Mouse (Mus musculus) embryonic facial prominence, embryonic 13.5 days (tissue): ENCODE results near the gene Add1. TPM values are rescaled to one million over a fixed set of nuclear protein-coding genes. Genes with fewer than 3 reads are reported as not detected.

Experiments
- ATAC-seq: fragments of 200-750 bp; cut with Nextera tagmentation; 2 replicates; pipeline ENCODE4 v1.8.0; 2017; ENCODE audit warnings: low read depth; ENCODE audit not compliant: insufficient number of reproducible peaks, insufficient read depth, low FRiP score, low TSS enrichment
- H3K27ac ChIP-seq: fragments of 300-500 bp; sonication (generic); 2 replicates; pipeline ENCODE4 v1.5.1; 2015; ENCODE audit warnings: moderate library complexity, mild to moderate bottlenecking, inconsistent platforms
- H3K27me3 ChIP-seq: fragments of 300-500 bp; sonication (generic); 2 replicates; pipeline ENCODE4 v1.6.1; 2015; ENCODE audit warnings: mild to moderate bottlenecking, inconsistent platforms
- H3K36me3 ChIP-seq: fragments of 300-500 bp; sonication (generic); 2 replicates; pipeline ENCODE4 v1.6.1; 2015; ENCODE audit warnings: mild to moderate bottlenecking, inconsistent platforms
- H3K4me1 ChIP-seq: fragments of 300-500 bp; sonication (generic); 2 replicates; pipeline ENCODE4 v1.6.1; 2015; ENCODE audit warnings: inconsistent platforms
- H3K4me2 ChIP-seq: fragments of 300-500 bp; sonication (generic); 2 replicates; pipeline ENCODE4 v1.6.1; 2015; ENCODE audit warnings: moderate library complexity, mild to moderate bottlenecking, inconsistent platforms
- H3K4me3 ChIP-seq: fragments of 300-500 bp; sonication (generic); 2 replicates; pipeline ENCODE4 v1.5.1; 2015; ENCODE audit warnings: mild to moderate bottlenecking, inconsistent platforms
- H3K9ac ChIP-seq: fragments of 300-500 bp; sonication (generic); 2 replicates; pipeline ENCODE4 v1.6.1; 2015; ENCODE audit warnings: mild to moderate bottlenecking, inconsistent platforms
- H3K9me3 ChIP-seq: fragments of 300-500 bp; sonication (generic); 2 replicates; pipeline ENCODE4 v1.6.1; 2016; ENCODE audit warnings: inconsistent platforms
- WGBS: fragments of 180-500 bp; shearing (Covaris S2); methylation state at CpG from one replicate; pipeline ENCODE4 v1.1.7; 2015; ENCODE audit warnings: mixed read lengths; 5-methylcytosine and 5-hydroxymethylcytosine counted together
- polyA plus RNA-seq: library from polyadenylated mRNA; unstranded; fragments of >200 nt; fragmentation: Nextera tagmentation; extraction: Ambion mirVana; gene quantifications from 2 replicates; pipeline ENCODE4 v1.2.1, GENCODE M21; 2015

Gene Add1
- polyA plus RNA-seq, 1 experiment from 2014 or later, result 196 TPM

GRCm38 (mm10) chr5:34534776-34535581 lies 38.5 kb upstream of the Add1 start:
- Histone ChIP-seq H3K27me3 (no peaks in the 10 kb centered on the region), H3K4me2 (no peak overlapping the region), H3K27ac (no peak overlapping the region), H3K4me3 (no peak overlapping the region), H3K36me3 (no peaks in the 10 kb centered on the region), H3K9ac (no peak overlapping the region), H3K4me1 (no peaks in the 10 kb centered on the region), H3K9me3 (no peaks in the 10 kb centered on the region)
- no peak for ATAC-seq
- WGBS, result 83% methylated on average over 5 of the region's 5 CpGs

GRCm38 (mm10) chr5:34535831-34536230 lies 37.6 kb upstream of the Add1 start:
- WGBS, result 83% methylated on average over 7 of the region's 7 CpGs
- H3K4me1 ChIP-seq, result no peaks in the 10 kb centered on the region
- H3K4me3 ChIP-seq, result no peak overlapping the region
- no peak overlapping the region for H3K4me2 ChIP-seq
- H3K27me3 ChIP-seq, result no peaks in the 10 kb centered on the region
- no peaks in the 10 kb centered on the region for H3K36me3 ChIP-seq
- H3K27ac ChIP-seq, result no peak overlapping the region
- H3K9me3 ChIP-seq, result no peaks in the 10 kb centered on the region
- no peak for ATAC-seq
- H3K9ac ChIP-seq, result no peak overlapping the region

- no peaks in the 10 kb centered on the region for H3K27me3 ChIP-seq
- H3K4me2 ChIP-seq, result no peak overlapping the region
- no peak overlapping the region for H3K9ac ChIP-seq
- 79% methylated on average over 7 of the region's 7 CpGs for WGBS
- no peak for ATAC-seq
- H3K9me3 ChIP-seq, result no peaks in the 10 kb centered on the region
- no peaks in the 10 kb centered on the region for H3K4me1 ChIP-seq
- no peak overlapping the region for H3K4me3 ChIP-seq
- H3K36me3 ChIP-seq, result no peaks in the 10 kb centered on the region
- no peak overlapping the region for H3K27ac ChIP-seq
Observed at GRCm38 (mm10) chr5:34538079-34538478, 35.4 kb upstream of the Add1 start.

GRCm38 (mm10) chr5:34538527-34538926 lies 34.9 kb upstream of the Add1 start:
- Histone ChIP-seq H3K4me1 (no peaks in the 10 kb centered on the region), H3K27ac (no peak overlapping the region), H3K36me3 (no peaks in the 10 kb centered on the region), H3K4me3 (no peak overlapping the region), H3K9ac (no peak overlapping the region), H3K4me2 (no peak overlapping the region), H3K27me3 (no peaks in the 10 kb centered on the region), H3K9me3 (no peaks in the 10 kb centered on the region)
- WGBS, result 21% methylated on average over 5 of the region's 5 CpGs
- ATAC-seq, result no peak

GRCm38 (mm10) chr5:34539121-34539520 lies 34.3 kb upstream of the Add1 start:
- Histone ChIP-seq H3K27me3 (no peaks in the 10 kb centered on the region), H3K4me3 (no peak overlapping the region), H3K9ac (no peak overlapping the region), H3K36me3 (no peaks in the 10 kb centered on the region), H3K4me1 (no peaks in the 10 kb centered on the region), H3K4me2 (no peak overlapping the region), H3K9me3 (no peaks in the 10 kb centered on the region), H3K27ac (no peak overlapping the region)
- WGBS, result 79% methylated on average over 2 of the region's 2 CpGs
- ATAC-seq, result no peak

- no peak overlapping the region for H3K9ac ChIP-seq
- no peak overlapping the region for H3K4me2 ChIP-seq
- no peaks in the 10 kb centered on the region for H3K9me3 ChIP-seq
- no peak for ATAC-seq
- H3K4me3 ChIP-seq, result no peak overlapping the region
- WGBS, result 71% methylated on average over 1 of the region's 1 CpGs
- no peaks in the 10 kb centered on the region for H3K27me3 ChIP-seq
- H3K4me1 ChIP-seq, result no peaks in the 10 kb centered on the region
- H3K27ac ChIP-seq, result no peak overlapping the region
- no peaks in the 10 kb centered on the region for H3K36me3 ChIP-seq
Observed at GRCm38 (mm10) chr5:34542166-34542565, 31.3 kb upstream of the Add1 start.

- no peak overlapping the region for H3K4me3 ChIP-seq
- ATAC-seq, result no peak
- H3K27ac ChIP-seq, result no peak overlapping the region
- H3K27me3 ChIP-seq, result no peaks in the 10 kb centered on the region
- no peak overlapping the region for H3K4me2 ChIP-seq
- H3K9ac ChIP-seq, result no peak overlapping the region
- 54% methylated on average over 4 of the region's 4 CpGs for WGBS
- no peaks in the 10 kb centered on the region for H3K4me1 ChIP-seq
- H3K36me3 ChIP-seq, result no peaks in the 10 kb centered on the region
- H3K9me3 ChIP-seq, result no peaks in the 10 kb centered on the region
Observed at GRCm38 (mm10) chr5:34543114-34543513, 30.4 kb upstream of the Add1 start.

- Histone ChIP-seq H3K9me3 (no peaks in the 10 kb centered on the region), H3K9ac (no peak overlapping the region), H3K4me1 (peaks cover 11% of the 10 kb centered on the region), H3K27ac (no peak overlapping the region), H3K4me2 (no peak overlapping the region), H3K36me3 (peaks cover 13% of the 10 kb centered on the region), H3K27me3 (no peaks in the 10 kb centered on the region), H3K4me3 (no peak overlapping the region)
- no peak for ATAC-seq
Observed at GRCm38 (mm10) chr5:34547410-34547809, 26.1 kb upstream of the Add1 start.

GRCm38 (mm10) chr5:34549135-34549482 lies 24.4 kb upstream of the Add1 start:
- H3K9ac ChIP-seq, result peak overlapping the region; percentile 97

GRCm38 (mm10) chr5:34549483-34550221 lies 23.8 kb upstream of the Add1 start:
- no peaks in the 10 kb centered on the region for H3K9me3 ChIP-seq
- WGBS, result 0% methylated on average over 49 of the region's 49 CpGs
- H3K27ac ChIP-seq, result peak overlapping the region; percentile 73; the same call in 1 of the 2 replicates
- peak overlapping the region; percentile 82 for H3K4me2 ChIP-seq
- peaks cover 11% of the 10 kb centered on the region for H3K4me1 ChIP-seq
- peak overlapping the region; percentile 81 for H3K4me3 ChIP-seq
- H3K36me3 ChIP-seq, result peaks cover 28% of the 10 kb centered on the region
- ATAC-seq, result peak; percentile 87
- H3K9ac ChIP-seq, result peak overlapping the region; percentile 97
- H3K27me3 ChIP-seq, result no peaks in the 10 kb centered on the region

More at GRCm38 (mm10) chr5:34549135-34549482, 24.4 kb upstream of the Add1 start:
- Histone ChIP-seq H3K27me3 (no peaks in the 10 kb centered on the region), H3K4me3 (peak overlapping the region; percentile 81), H3K4me1 (peaks cover 11% of the 10 kb centered on the region), H3K36me3 (peaks cover 23% of the 10 kb centered on the region), H3K4me2 (peak overlapping the region; percentile 82), H3K9me3 (no peaks in the 10 kb centered on the region), H3K27ac (peak overlapping the region; percentile 73; the same call in 1 of the 2 replicates)
- peak; percentile 8; the same call in 1 of the 2 replicates for ATAC-seq
- WGBS, result 27% methylated on average over 8 of the region's 8 CpGs

- H3K4me2 ChIP-seq, result peak overlapping the region; percentile 82
- WGBS, result 8% methylated on average over 6 of the region's 6 CpGs
- peak overlapping the region; percentile 97 for H3K9ac ChIP-seq
- H3K4me3 ChIP-seq, result peak overlapping the region; percentile 81
- H3K4me1 ChIP-seq, result peaks cover 11% of the 10 kb centered on the region
- no peak for ATAC-seq
- H3K36me3 ChIP-seq, result peaks cover 33% of the 10 kb centered on the region
- no peaks in the 10 kb centered on the region for H3K9me3 ChIP-seq
- H3K27ac ChIP-seq, result no peak overlapping the region
- no peaks in the 10 kb centered on the region for H3K27me3 ChIP-seq
Observed at GRCm38 (mm10) chr5:34550251-34550650, 23.2 kb upstream of the Add1 start.

- H3K4me2 ChIP-seq, result no peak overlapping the region
- H3K27me3 ChIP-seq, result no peaks in the 10 kb centered on the region
- no peak overlapping the region for H3K4me3 ChIP-seq
- peaks cover 49% of the 10 kb centered on the region for H3K36me3 ChIP-seq
- no peak for ATAC-seq
- no peaks in the 10 kb centered on the region for H3K9me3 ChIP-seq
- no peak overlapping the region for H3K27ac ChIP-seq
- WGBS, result 91% methylated on average over 4 of the region's 4 CpGs
- H3K9ac ChIP-seq, result no peak overlapping the region
- peaks cover 11% of the 10 kb centered on the region for H3K4me1 ChIP-seq
Observed at GRCm38 (mm10) chr5:34551821-34552220, 21.6 kb upstream of the Add1 start.
